Mouse (Mus musculus): ENCODE measurements around the gene Slc16a10. TPM values are rescaled to one million over a fixed set of nuclear protein-coding genes. Genes with fewer than 3 reads are reported as not detected.

Slc16a10 gene
- polyA plus RNA-seq, 1 experiment from 2014 or later, result 11.0 TPM

GRCm38 (mm10) chr10:40109520-40109919 lies 32.5 kb downstream of the Slc16a10 start:
- 86% methylated on average over 5 of the region's 5 CpGs for WGBS
- H3K9me3 ChIP-seq (ENCODE audit: control insufficient read depth, low read length), result no peaks in the 10 kb centered on the region
- no peaks in the 10 kb centered on the region for H3K36me3 ChIP-seq (ENCODE audit: control insufficient read depth, insufficient read depth, low read length)
- no peak overlapping the region for H3K9ac ChIP-seq (ENCODE audit: low read length)
- H3K4me1 ChIP-seq (ENCODE audit: control insufficient read depth, insufficient read depth, low read length), result no peaks in the 10 kb centered on the region
- no peak overlapping the region for H3K4me2 ChIP-seq (ENCODE audit: low read depth, severe bottlenecking)
- no peak for DNase-seq (ENCODE audit: low spot score)
- ATAC-seq (ENCODE audit: insufficient number of reproducible peaks, low FRiP score, low TSS enrichment, low read depth), result no peak
- H3K27ac ChIP-seq (replicated peaks; ENCODE audit: low read depth, low read length), result no peak overlapping the region
- H3K27me3 ChIP-seq (ENCODE audit: control insufficient read depth, insufficient read depth, low read length), result no peaks in the 10 kb centered on the region
- H3K4me3 ChIP-seq (ENCODE audit: low read depth, low read length), result no peak overlapping the region

DNA sequence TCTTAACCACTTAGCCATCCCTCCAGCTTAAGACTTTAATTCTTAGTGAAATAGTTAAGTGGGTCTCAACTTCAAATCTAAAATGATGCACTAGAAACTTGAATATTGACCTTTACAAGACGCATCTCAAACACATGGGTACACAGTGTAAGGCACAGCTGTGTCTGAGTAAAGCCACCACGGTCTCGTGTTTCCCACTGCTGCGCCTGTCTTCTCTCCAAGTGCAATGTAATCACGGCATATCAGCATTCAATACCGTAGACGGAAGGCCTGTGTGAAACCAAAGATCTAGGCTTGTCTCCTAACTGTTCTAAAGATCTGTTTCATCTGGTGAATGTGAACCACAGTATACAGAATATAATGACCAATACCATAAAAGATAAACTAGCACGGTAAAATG lies 33.1 kb downstream of the Slc16a10 start:
- no peaks in the 10 kb centered on the region for H3K27me3 ChIP-seq (ENCODE audit: control insufficient read depth, insufficient read depth, low read length)
- no peak overlapping the region for H3K4me3 ChIP-seq (ENCODE audit: low read depth, low read length)
- no peaks in the 10 kb centered on the region for H3K9me3 ChIP-seq (ENCODE audit: control insufficient read depth, low read length)
- no peak overlapping the region for H3K9ac ChIP-seq (ENCODE audit: low read length)
- ATAC-seq (ENCODE audit: insufficient number of reproducible peaks, low FRiP score, low TSS enrichment, low read depth), result no peak
- no peak overlapping the region for H3K4me2 ChIP-seq (ENCODE audit: low read depth, severe bottlenecking)
- H3K4me1 ChIP-seq (ENCODE audit: control insufficient read depth, insufficient read depth, low read length), result no peaks in the 10 kb centered on the region
- H3K36me3 ChIP-seq (ENCODE audit: control insufficient read depth, insufficient read depth, low read length), result no peaks in the 10 kb centered on the region
- no peak overlapping the region for H3K27ac ChIP-seq (replicated peaks; ENCODE audit: low read depth, low read length)
- DNase-seq (ENCODE audit: low spot score), result no peak
- 81% methylated on average over 8 of the region's 8 CpGs for WGBS

DNA sequence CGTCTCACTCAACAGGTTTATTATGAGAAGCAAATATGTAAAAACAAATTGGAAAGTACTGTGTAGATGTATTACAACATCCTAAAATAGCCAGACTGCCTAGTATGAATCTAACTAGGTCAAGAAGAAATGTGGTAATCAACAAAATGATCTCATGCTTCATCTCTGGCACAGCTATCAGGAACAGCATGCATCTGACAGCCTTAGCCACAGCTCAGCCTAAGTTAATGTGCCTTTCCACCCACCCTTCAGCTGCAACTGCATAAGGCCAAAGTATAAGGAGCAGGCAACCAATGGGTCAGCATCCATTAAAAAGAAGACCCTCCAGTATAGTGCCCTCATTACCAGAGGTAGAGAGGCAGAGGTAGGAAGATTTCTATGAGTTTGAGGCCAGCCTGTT lies 34.1 kb downstream of the Slc16a10 start:
- no peak for ATAC-seq (ENCODE audit: insufficient number of reproducible peaks, low FRiP score, low TSS enrichment, low read depth)
- DNase-seq (ENCODE audit: low spot score), result no peak
- H3K27me3 ChIP-seq (ENCODE audit: control insufficient read depth, insufficient read depth, low read length), result no peaks in the 10 kb centered on the region
- H3K4me2 ChIP-seq (ENCODE audit: low read depth, severe bottlenecking), result no peak overlapping the region
- 82% methylated on average over 1 of the region's 1 CpGs for WGBS
- H3K9me3 ChIP-seq (ENCODE audit: control insufficient read depth, low read length), result no peaks in the 10 kb centered on the region
- H3K27ac ChIP-seq (replicated peaks; ENCODE audit: low read depth, low read length), result no peak overlapping the region
- no peaks in the 10 kb centered on the region for H3K36me3 ChIP-seq (ENCODE audit: control insufficient read depth, insufficient read depth, low read length)
- H3K9ac ChIP-seq (ENCODE audit: low read length), result no peak overlapping the region
- H3K4me3 ChIP-seq (ENCODE audit: low read depth, low read length), result no peak overlapping the region
- H3K4me1 ChIP-seq (ENCODE audit: control insufficient read depth, insufficient read depth, low read length), result no peaks in the 10 kb centered on the region

GRCm38 (mm10) chr10:40105174-40105573 lies 36.9 kb downstream of the Slc16a10 start:
- 77% methylated on average over 1 of the region's 1 CpGs for WGBS
- H3K27ac ChIP-seq (replicated peaks; ENCODE audit: low read depth, low read length), result no peak overlapping the region

GRCm38 (mm10) chr10:40103790-40104189 lies 38.3 kb downstream of the Slc16a10 start:
- Histone ChIP-seq H3K36me3 (ENCODE audit: control insufficient read depth, insufficient read depth, low read length) (no peaks in the 10 kb centered on the region), H3K9ac (ENCODE audit: low read length) (no peak overlapping the region), H3K27me3 (ENCODE audit: control insufficient read depth, insufficient read depth, low read length) (no peaks in the 10 kb centered on the region), H3K9me3 (ENCODE audit: control insufficient read depth, low read length) (no peaks in the 10 kb centered on the region), H3K4me2 (ENCODE audit: low read depth, severe bottlenecking) (no peak overlapping the region), H3K4me1 (ENCODE audit: control insufficient read depth, insufficient read depth, low read length) (no peaks in the 10 kb centered on the region), H3K4me3 (ENCODE audit: low read depth, low read length) (no peak overlapping the region), H3K27ac (replicated peaks; ENCODE audit: low read depth, low read length) (no peak overlapping the region)
- WGBS, result 81% methylated on average over 5 of the region's 5 CpGs
- DNase-seq (ENCODE audit: low spot score) (no peak), ATAC-seq (ENCODE audit: insufficient number of reproducible peaks, low FRiP score, low TSS enrichment, low read depth) (no peak)

More at GRCm38 (mm10) chr10:40105174-40105573, 36.9 kb downstream of the Slc16a10 start:
- no peaks in the 10 kb centered on the region for H3K36me3 ChIP-seq (ENCODE audit: control insufficient read depth, insufficient read depth, low read length)
- H3K4me3 ChIP-seq (ENCODE audit: low read depth, low read length), result no peak overlapping the region
- no peaks in the 10 kb centered on the region for H3K9me3 ChIP-seq (ENCODE audit: control insufficient read depth, low read length)
- no peak overlapping the region for H3K4me2 ChIP-seq (ENCODE audit: low read depth, severe bottlenecking)
- no peak overlapping the region for H3K9ac ChIP-seq (ENCODE audit: low read length)
- no peak for DNase-seq (ENCODE audit: low spot score)
- no peak for ATAC-seq (ENCODE audit: insufficient number of reproducible peaks, low FRiP score, low TSS enrichment, low read depth)
- no peaks in the 10 kb centered on the region for H3K4me1 ChIP-seq (ENCODE audit: control insufficient read depth, insufficient read depth, low read length)
- no peaks in the 10 kb centered on the region for H3K27me3 ChIP-seq (ENCODE audit: control insufficient read depth, insufficient read depth, low read length)

GRCm38 (mm10) chr10:40102986-40103385 lies 39.1 kb downstream of the Slc16a10 start:
- 57% methylated on average over 8 of the region's 8 CpGs for WGBS
- H3K27ac ChIP-seq (replicated peaks; ENCODE audit: low read depth, low read length), result no peak overlapping the region
- no peaks in the 10 kb centered on the region for H3K36me3 ChIP-seq (ENCODE audit: control insufficient read depth, insufficient read depth, low read length)
- H3K4me2 ChIP-seq (ENCODE audit: low read depth, severe bottlenecking), result no peak overlapping the region
- H3K9me3 ChIP-seq (ENCODE audit: control insufficient read depth, low read length), result no peaks in the 10 kb centered on the region
- H3K9ac ChIP-seq (ENCODE audit: low read length), result no peak overlapping the region
- no peaks in the 10 kb centered on the region for H3K27me3 ChIP-seq (ENCODE audit: control insufficient read depth, insufficient read depth, low read length)
- H3K4me3 ChIP-seq (ENCODE audit: low read depth, low read length), result no peak overlapping the region
- DNase-seq (ENCODE audit: low spot score) (no peak), ATAC-seq (ENCODE audit: insufficient number of reproducible peaks, low FRiP score, low TSS enrichment, low read depth) (no peak)
- no peaks in the 10 kb centered on the region for H3K4me1 ChIP-seq (ENCODE audit: control insufficient read depth, insufficient read depth, low read length)

DNA sequence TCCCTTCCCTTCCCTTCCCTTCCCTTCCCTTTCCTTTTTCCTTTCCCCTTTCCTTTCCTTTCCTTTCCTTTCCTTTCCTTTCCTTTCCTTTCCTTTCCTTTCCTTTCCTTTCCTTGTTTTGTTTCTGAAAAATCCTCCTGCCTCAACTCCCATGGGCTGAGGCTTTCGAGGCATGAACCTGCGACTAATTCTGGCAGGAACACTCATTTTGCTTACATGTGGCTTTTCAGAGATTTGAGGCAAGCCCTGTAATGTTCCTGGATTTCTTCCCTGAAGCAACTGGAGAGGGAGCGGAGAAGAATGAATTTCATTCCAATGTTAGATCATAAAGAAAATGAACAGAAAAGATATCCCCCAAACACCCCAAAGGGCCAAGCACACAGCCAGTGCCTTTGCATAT lies 39.9 kb downstream of the Slc16a10 start:
- H3K4me2 ChIP-seq (ENCODE audit: low read depth, severe bottlenecking), result no peak overlapping the region
- H3K27ac ChIP-seq (replicated peaks; ENCODE audit: low read depth, low read length), result no peak overlapping the region
- no peaks in the 10 kb centered on the region for H3K27me3 ChIP-seq (ENCODE audit: control insufficient read depth, insufficient read depth, low read length)
- DNase-seq (ENCODE audit: low spot score), result no peak
- no peak overlapping the region for H3K4me3 ChIP-seq (ENCODE audit: low read depth, low read length)
- 88% methylated on average over 3 of the region's 3 CpGs for WGBS
- H3K36me3 ChIP-seq (ENCODE audit: control insufficient read depth, insufficient read depth, low read length), result no peaks in the 10 kb centered on the region
- no peak for ATAC-seq (ENCODE audit: insufficient number of reproducible peaks, low FRiP score, low TSS enrichment, low read depth)
- no peaks in the 10 kb centered on the region for H3K4me1 ChIP-seq (ENCODE audit: control insufficient read depth, insufficient read depth, low read length)
- H3K9ac ChIP-seq (ENCODE audit: low read length), result no peak overlapping the region
- no peaks in the 10 kb centered on the region for H3K9me3 ChIP-seq (ENCODE audit: control insufficient read depth, low read length)

- no peak overlapping the region for H3K4me3 ChIP-seq (ENCODE audit: low read depth, low read length)
- ATAC-seq (ENCODE audit: insufficient number of reproducible peaks, low FRiP score, low TSS enrichment, low read depth), result no peak
These were observed 43.6 kb downstream of the Slc16a10 start for GRCm38 (mm10) chr10:40098441-40098840.

DNA sequence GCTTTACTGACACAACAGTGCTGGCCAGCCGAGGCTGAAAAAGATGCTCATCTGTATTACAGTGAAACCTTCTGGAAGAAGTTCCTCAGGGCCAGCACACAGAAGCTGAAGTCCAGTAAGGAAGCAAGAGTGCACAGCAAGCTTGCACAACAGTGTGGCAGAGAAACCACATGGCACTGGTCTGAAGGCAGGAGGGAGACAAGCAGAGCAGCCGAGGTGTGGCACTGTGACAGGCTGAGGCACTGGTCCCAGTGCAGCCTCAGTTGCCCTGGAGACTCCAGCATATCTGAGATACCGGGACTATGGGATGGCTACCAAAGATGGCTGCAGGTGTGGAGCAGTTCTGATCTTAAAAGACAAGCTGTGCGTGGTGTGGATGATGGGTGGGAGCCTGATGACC lies 44.5 kb downstream of the Slc16a10 start:
- DNase-seq (ENCODE audit: low spot score) (no peak), ATAC-seq (ENCODE audit: insufficient number of reproducible peaks, low FRiP score, low TSS enrichment, low read depth) (no peak)
- no peaks in the 10 kb centered on the region for H3K36me3 ChIP-seq (ENCODE audit: control insufficient read depth, insufficient read depth, low read length)
- H3K27me3 ChIP-seq (ENCODE audit: control insufficient read depth, insufficient read depth, low read length), result no peaks in the 10 kb centered on the region
- no peaks in the 10 kb centered on the region for H3K9me3 ChIP-seq (ENCODE audit: control insufficient read depth, low read length)
- 68% methylated on average over 4 of the region's 4 CpGs for WGBS
- no peak overlapping the region for H3K9ac ChIP-seq (ENCODE audit: low read length)
- H3K4me1 ChIP-seq (ENCODE audit: control insufficient read depth, insufficient read depth, low read length), result no peaks in the 10 kb centered on the region
- no peak overlapping the region for H3K27ac ChIP-seq (replicated peaks; ENCODE audit: low read depth, low read length)
- no peak overlapping the region for H3K4me3 ChIP-seq (ENCODE audit: low read depth, low read length)
- no peak overlapping the region for H3K4me2 ChIP-seq (ENCODE audit: low read depth, severe bottlenecking)

More at GRCm38 (mm10) chr10:40098441-40098840, 43.6 kb downstream of the Slc16a10 start:
- 86% methylated on average over 1 of the region's 1 CpGs for WGBS
- Histone ChIP-seq H3K9ac (ENCODE audit: low read length) (no peak overlapping the region), H3K9me3 (ENCODE audit: control insufficient read depth, low read length) (no peaks in the 10 kb centered on the region), H3K4me2 (ENCODE audit: low read depth, severe bottlenecking) (no peak overlapping the region), H3K27ac (replicated peaks; ENCODE audit: low read depth, low read length) (no peak overlapping the region), H3K27me3 (ENCODE audit: control insufficient read depth, insufficient read depth, low read length) (no peaks in the 10 kb centered on the region), H3K36me3 (ENCODE audit: control insufficient read depth, insufficient read depth, low read length) (no peaks in the 10 kb centered on the region), H3K4me1 (ENCODE audit: control insufficient read depth, insufficient read depth, low read length) (no peaks in the 10 kb centered on the region)
- DNase-seq (ENCODE audit: low spot score), result no peak

Data from limb, embryonic 11.5 days (tissue).